Mouse (Mus musculus) mouse trophoblast stem cell (cell line): ENCODE results near the gene Gm7534.
"Not testable (repeated sequence)": the region's sequence is repeated elsewhere in the genome, so short reads cannot be mapped to it uniquely, and the experiment has no call there.

Experiments
- in situ Hi-C, 2 experiments: fragments of 300-500 bp; cut with MseI, MboI; formaldehyde crosslinking; loops; 2 replicates in 1 of 2; 3 replicates in 1 of 2; pipeline ENCODE4 v1.15.1; 2025

Gm7534 gene

DNA sequence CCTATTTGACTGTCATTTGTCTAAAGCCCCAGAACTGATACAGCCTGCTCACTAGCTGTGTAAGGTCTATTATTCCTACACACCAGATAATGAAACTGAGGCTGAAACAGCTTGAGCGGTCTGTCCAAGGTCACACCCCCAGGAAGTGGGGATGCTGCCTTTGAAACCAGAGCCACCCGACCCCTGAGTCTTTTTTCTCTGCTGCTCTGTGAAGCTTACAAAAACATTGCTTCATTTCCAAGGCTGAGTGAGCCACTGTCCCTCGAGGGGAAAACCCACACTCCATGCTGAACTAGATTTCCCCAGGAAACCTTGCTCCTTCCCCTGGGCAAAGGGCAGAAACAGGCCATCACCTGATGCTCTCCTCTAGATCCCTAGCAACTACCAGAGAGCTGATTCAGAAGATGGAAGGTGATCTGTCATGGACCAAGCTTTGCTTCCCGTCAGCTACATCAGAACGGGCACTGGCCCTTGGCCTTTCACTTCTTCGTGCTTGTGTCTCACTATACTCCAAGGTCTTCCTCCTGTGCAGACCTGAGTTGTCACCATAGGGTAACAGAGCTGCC, 3.8 kb upstream of the Gm7534 start:
- in situ Hi-C loops: no loop called here

- in situ Hi-C loops: loop anchor here in 1 of 2 experiments (5.0 kb wide), 1 partner anchor 34 kb away; the partner anchor contains the start of gene Cnksr1
These were observed 614 bp upstream of the Gm7534 start for GRCm38 (mm10) chr4:134203340-134203896.

DNA sequence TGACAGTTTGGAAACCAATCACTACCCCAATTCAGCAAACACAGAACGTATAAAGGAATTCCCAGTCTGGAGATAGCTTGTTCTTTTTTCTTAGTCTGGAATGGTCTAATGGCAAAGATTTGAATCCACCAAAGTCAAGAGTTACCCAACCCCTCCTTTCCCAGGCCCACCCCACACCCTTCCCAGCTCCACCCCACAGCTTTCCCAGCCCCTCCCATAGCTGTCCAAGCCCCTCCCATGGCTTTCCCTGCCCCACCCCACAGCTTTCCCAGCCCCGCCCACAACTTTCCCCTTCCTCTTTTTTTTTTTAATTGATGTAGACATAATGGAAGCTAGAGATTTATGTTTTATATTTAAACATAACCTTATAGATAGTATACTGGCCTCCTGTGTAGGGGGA, 3.4 kb downstream of the Gm7534 start:
- in situ Hi-C loops: loop anchor here in 1 of 2 experiments (10.0 kb wide), 1 partner anchor 95 kb away; no protein-coding TSS in a partner anchor

GRCm38 (mm10) chr4:134186268-134186667, 16.5 kb downstream of the Gm7534 start:
- in situ Hi-C loops: no loop called here

DNA sequence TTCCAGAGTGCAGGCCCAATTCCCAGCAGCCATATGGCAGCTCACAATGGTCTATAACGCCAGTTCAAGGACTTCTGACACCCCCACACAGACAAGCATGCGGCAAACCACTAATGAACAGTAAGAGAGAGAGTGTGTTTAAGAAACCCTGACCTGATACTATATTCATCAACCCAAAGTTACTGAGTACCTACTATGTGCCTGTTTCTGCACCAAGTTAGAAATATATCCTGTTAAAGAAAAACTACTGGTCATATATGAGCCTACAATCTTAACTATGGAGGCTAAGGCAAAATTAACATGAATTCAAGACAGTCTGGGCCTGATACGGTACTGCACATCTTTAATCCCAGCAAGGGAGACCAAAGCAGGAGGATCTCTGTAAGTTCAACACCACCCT, 17.2 kb downstream of the Gm7534 start:
- in situ Hi-C loops: no loop called here

DNA sequence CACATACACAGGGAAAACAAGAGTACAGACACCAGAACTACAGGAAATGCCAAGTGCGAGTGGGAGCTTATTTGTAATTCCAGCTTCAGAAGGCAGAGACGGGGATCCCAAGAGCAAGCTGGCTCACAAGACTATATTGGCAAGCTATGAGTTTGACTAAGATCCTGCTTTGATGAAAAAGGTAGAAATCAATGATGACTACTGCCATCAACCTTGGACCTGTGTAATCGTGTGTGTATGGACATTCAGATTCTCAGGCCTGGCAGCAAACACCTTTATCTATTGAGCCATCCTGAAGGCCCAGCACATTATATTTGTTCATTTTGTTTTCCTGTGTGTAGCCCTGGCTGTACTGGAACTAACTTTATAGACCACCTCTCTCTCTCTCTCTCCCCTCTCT, 19.1 kb downstream of the Gm7534 start:
- in situ Hi-C loops: no loop called here

GRCm38 (mm10) chr4:134181825-134182224, 21.0 kb downstream of the Gm7534 start:
- in situ Hi-C loops: no loop called here

- in situ Hi-C loops: no loop called here
These were observed 21.7 kb downstream of the Gm7534 start for GRCm38 (mm10) chr4:134181112-134181511.

DNA sequence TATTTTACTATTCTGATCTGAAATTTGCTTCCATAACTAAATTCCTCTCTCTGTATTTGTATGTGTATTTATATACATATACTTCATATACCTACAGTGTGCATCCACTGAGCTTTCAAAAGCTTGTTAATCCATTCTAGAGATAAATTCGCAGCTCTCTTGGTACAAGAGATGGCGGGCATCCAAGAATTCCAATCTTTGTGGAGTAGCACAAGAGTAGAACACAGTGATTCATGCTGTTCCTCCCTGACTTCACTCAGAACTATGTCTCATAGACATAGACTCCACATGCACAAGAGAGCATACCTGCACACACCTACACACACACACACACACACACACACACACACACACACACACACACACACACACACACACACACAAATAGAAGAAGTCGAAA, 30.4 kb downstream of the Gm7534 start:
- in situ Hi-C loops: no loop called here

DNA sequence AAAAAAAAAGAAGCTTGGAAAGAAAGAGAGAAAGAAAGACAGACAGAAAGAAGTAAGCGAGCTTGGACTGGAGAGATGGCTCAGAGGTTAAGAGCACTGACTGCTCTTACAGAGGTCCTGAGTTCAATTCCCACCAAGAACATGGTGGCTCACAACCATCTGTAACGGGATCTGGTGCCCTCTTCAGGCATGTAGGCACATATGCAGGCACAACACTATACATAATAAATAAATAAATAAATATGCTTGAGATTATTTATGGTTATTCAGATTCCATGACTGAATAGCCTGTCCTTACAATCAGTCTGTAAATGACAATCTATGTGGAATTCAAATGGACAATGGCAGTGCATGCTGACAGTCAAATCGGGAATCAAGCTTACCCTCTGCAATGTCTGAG, 35.9 kb downstream of the Gm7534 start:
- in situ Hi-C loops: no loop called here

DNA sequence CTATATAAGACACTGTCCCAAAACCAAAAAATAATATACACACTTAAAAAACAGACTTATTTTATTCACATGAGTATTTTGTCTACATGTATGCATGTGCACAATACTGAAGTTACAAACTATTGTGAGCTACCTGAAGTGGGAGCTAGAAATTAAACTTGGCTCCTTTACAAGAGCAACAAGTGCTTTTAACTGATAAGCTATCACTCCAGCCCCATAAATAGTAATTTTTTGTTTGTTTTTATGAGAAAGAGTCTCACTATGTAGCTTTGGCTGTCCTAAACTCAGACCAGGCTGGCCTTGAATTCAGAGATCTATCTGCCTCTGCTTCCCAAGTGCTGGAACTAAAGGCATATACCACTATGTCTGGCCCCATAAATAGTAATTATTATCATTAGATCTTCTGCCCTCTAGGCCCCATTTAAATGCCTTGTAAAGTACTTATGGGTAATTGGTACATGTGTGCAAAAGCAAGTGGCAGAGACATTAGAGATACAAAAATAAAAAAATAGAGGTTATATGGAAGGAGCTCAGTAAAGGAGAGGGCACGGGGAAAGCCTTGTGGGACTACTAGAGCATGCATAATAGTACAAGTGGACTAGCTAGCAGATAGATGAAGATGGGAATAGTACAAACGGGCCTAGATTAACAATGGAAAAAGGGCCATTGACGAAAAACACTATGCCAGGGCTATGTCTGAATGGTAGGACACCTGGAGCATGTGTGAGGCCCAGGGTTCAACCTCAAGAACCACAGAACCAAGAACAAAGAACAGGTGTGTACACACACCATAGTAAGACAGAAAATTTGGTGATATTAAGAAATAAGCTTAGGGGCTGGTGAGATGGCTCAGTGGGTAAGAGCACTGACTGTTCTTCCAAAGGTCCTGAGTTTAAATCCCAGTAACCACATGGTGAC, 37.0 kb downstream of the Gm7534 start:
- in situ Hi-C loops: no loop called here

DNA sequence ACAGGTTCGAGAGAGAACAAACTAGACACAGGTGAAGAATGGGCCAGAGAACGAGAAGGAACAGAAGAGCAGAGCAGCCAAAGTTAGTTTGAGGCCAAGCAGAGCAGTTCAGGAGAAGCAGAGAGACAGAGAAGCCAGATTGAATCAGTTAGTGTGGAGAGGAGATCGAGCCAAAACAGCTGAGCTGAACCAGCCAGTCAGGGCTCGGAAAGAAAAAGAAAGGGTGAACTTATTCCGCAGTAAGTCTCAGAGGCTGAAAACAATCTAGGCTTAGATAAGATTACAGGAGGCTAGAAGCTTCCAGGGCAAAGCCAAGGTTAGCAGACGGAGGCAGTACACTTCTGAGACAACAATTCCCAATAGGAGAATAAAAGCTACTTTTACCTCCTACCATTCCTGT, 37.8 kb downstream of the Gm7534 start:
- in situ Hi-C loops: no loop called here

DNA sequence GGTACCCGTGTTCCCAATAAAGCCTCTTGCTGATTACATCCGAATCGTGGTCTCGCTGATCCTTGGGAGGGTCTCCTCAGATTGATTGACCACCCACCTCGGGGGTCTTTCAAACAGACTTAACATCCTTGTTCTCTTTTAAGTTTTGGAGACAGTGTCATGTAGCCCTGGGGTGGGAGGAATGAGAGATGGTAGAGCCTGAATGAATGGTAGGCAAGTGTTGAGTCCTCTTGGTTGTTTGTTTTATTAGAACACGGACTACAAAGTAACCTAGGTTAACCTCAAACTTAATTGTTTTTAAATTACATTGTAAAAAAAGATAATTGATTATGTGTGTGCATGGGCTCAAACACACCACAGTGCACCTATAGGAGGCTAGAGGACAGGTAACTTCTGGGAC, 38.2 kb downstream of the Gm7534 start:
- in situ Hi-C loops: no loop called here

GRCm38 (mm10) chr4:134160071-134160470, 42.7 kb downstream of the Gm7534 start:
- in situ Hi-C loops: not testable (repeated sequence)

GRCm38 (mm10) chr4:134158774-134159173, 44.0 kb downstream of the Gm7534 start:
- in situ Hi-C loops: no loop called here

DNA sequence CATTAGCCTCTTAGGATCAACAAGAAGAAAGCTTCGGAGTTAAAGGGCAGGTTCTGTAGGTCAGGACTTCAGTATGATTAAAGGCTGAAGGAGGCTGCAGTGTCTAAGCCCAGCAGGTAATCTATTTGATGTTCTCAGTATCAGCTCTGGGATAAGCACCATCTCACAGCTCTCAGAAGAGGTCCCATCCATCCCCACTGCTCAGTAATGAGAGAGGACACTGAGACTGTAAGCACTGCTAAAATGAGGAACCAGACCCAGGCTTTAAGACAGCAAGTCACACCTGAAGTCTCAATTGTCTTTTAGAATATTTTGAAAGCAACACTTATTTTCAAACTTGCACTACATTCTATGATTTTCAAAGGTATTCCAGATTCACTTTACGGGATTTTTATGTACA, 45.2 kb downstream of the Gm7534 start:
- in situ Hi-C loops: no loop called here

DNA sequence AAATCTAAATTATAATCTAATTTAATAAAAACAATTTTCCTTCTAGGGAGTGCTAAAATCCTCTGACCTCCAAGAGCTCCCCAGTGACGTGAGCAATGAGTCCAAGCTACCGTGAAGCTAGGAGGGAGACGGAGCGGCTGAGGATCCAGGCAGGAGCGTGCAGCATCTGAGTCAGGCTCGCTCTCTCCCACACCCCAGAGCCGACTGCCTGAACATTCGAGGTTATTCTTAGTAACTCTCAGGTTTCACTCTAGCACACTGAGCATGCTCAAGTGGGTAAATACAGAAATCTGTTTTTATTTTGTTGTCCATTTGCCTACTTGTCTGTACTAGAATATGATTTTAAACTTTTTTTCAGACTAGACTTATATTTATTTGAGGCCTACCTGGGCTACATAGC, 46.1 kb downstream of the Gm7534 start:
- in situ Hi-C loops: no loop called here

DNA sequence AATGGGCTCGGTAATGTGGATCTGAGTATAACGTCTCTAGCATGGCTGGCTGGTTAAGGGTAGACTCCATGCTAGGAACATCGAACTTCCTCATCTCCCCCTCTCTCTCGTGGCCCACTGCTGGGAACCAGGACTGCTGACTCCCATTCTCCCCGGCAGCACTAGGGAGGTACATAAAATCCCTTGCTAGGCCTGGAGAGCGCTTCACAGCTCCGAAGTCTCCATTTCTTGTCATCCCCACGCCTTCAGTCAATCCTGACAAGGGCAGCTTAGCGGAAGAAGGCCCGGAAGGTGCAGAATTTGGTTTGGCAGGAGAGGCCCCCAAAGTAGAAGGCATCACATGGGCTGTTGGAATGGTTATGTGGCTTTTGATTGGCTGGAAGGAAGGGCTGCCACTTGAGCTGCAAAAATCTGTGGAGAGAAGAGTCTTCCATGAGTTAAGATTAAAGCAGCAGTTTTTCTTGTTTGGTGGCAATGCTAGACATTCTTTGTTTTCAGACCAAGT, 46.8 kb downstream of the Gm7534 start:
- in situ Hi-C loops: no loop called here

- in situ Hi-C loops: no loop called here
These were observed 47.3 kb downstream of the Gm7534 start for GRCm38 (mm10) chr4:134155531-134155930.

DNA sequence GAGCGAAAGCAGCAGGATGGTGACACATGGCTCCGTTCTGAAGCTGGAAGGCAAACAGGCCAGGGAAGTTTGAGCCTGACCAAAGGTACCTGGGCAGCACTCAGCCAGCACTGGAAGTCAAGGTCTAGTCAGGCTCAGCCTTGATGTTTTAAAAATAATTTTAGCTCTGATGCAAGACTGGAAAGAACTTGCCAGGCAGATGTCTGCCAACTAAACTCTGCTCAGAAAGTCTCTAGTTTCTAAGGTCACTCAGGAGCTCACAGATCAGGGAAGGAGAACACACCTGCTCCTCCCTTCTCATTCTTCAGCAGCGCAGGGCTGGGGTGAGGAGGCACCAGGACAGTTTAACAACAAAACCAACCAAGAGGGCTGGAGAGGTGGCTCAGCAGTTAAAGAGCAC, 48.5 kb downstream of the Gm7534 start:
- in situ Hi-C loops: no loop called here

- in situ Hi-C loops: no loop called here
These were observed 49.1 kb downstream of the Gm7534 start for GRCm38 (mm10) chr4:134153656-134154055.

- in situ Hi-C loops: no loop called here
These were observed 50.7 kb downstream of the Gm7534 start for GRCm38 (mm10) chr4:134152112-134152511.

GRCm38 (mm10) chr4:134149389-134149788, 53.4 kb downstream of the Gm7534 start:
- in situ Hi-C loops: no loop called here
